Mouse (Mus musculus): Measurements from ENCODE around the gene Ccdc78. TPM values are rescaled to one million over a fixed set of nuclear protein-coding genes. Genes with fewer than 3 reads are reported as not detected.
A peak's percentile ranks its signal among the peaks of the same experiment; 100 is the strongest.

The Ccdc78 gene
- polyA plus RNA-seq, 1 experiment from 2014 or later = 0.29 TPM

DNA sequence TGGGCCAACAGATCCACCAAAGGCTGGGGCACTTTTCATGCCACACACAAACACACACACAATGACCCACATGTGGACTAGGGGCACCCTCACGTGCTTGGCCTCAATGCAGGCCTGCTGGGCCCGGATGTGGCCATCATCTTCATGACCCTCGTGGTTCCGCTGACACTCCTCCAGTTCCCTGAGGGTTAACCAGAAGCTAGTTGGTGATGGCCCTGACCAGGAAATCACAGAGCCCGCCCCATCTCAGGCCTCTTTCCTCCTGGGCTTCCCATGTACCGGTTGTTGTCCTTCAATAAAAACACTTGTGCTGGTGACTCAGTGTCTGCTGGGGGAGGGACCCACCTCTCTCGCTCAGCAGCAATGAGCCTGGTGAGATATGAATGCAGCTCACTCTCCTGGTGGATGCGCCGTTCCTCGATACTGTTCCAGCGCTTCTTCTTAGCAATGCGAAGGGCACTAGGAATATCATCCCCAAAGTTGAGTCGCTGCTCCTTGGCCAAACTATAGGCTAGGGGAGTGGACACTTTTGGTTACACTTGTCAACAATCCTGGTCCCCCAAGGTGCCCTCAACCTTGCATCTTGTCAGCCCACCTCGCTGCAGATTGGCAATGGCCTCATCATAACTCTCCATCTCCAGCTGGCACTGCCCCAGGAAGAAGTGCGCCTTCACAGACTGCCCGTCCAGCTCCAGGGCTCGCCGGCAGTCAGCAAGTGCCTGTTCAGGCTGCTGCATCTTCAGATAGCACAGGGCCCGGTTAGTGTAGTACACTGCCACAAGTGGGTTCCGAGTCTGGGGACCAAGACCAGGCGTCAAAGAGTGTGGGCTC is 45.3 kb downstream of the Ccdc78 start:
- Histone ChIP-seq H3K4me2 (peak overlapping the region; percentile 95), H3K27ac (peak overlapping the region; percentile 100), H3K9ac (peak overlapping the region; percentile 73), H3K27me3 (no peaks in the 10 kb centered on the region), H3K4me3 (replicated peaks) (peak overlapping the region; percentile 64), H3K36me3 (peaks cover 51% of the 10 kb centered on the region), H3K9me3 (replicated peaks) (no peaks in the 10 kb centered on the region), H3K4me1 (peaks cover 75% of the 10 kb centered on the region)
- 55% methylated on average over 21 of the region's 21 CpGs for WGBS
- no peak for ATAC-seq (replicated peaks; ENCODE audit: low FRiP score)

DNA sequence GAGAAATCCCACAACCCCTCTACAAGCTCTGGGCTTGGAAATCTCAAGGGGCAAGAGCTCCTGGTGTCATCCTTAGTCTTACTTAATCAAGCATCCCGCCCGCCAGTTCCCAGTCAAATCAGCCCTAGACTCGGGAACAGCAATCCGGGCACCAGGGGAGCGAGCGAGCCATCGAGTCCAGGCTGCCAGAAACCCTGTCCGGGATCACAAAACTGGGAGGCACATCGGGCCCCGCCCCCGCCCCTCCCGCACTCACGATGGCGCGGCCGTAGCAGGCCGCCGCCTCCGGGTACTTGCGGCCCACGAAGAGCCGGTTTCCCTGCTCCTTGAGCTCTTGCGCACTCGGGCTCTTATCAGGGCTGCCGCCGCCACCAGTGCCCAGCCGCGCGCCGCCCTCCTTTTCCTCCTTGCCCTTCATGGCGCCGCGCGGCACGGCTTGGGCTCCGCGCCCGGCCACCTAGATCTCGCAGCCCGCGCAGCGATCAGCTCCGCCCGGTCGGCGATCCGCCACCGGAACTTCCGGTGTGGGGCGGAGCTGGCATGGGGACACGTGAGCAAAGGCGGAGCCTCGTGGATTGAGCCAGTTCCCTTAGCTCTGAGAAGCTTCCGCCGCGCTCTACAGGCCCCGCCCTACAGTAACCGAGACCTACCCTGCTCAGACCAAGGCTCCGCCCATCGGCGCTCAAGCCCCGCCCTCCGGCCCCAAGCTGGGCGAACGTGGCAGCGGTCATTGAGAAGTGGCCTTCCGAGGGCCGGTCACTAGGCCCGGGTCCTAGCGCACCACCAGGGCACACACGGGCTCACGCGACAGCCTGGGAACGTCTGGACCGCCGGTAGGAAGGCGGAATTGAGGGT is 46.3 kb downstream of the Ccdc78 start:
- peak overlapping the region; percentile 100 for H3K27ac ChIP-seq
- peaks cover 42% of the 10 kb centered on the region for H3K36me3 ChIP-seq
- ATAC-seq (replicated peaks; ENCODE audit: low FRiP score) = peak; percentile 89
- no peaks in the 10 kb centered on the region for H3K9me3 ChIP-seq (replicated peaks)
- peaks cover 82% of the 10 kb centered on the region for H3K4me1 ChIP-seq
- under 1% methylated on average over 76 of the region's 77 CpGs for WGBS
- H3K4me3 ChIP-seq (replicated peaks) = peak overlapping the region; percentile 64
- peak overlapping the region; percentile 73 for H3K9ac ChIP-seq
- peak overlapping the region; percentile 95 for H3K4me2 ChIP-seq
- no peaks in the 10 kb centered on the region for H3K27me3 ChIP-seq

GRCm38 (mm10) chr17:25833291-25833663 is 46.9 kb downstream of the Ccdc78 start, which contains the start of gene Stub1:
Gene Stub1, minus strand, starts transcription at chr17:25833404.
- Histone ChIP-seq H3K9ac (peak within 1 kb of the TSS; percentile 73), H3K27me3 (no peaks in the 10 kb centered on the region), H3K36me3 (peaks cover 43% of the 10 kb centered on the region), H3K4me2 (peak within 1 kb of the TSS; percentile 95), H3K4me1 (peaks cover 82% of the 10 kb centered on the region), H3K27ac (peak within 1 kb of the TSS; percentile 100), H3K9me3 (replicated peaks) (no peaks in the 10 kb centered on the region), H3K4me3 (replicated peaks) (peak within 1 kb of the TSS; percentile 64)
- peak; percentile 69 for ATAC-seq (replicated peaks; ENCODE audit: low FRiP score)
- WGBS = under 1% methylated on average over 24 of the region's 24 CpGs

DNA sequence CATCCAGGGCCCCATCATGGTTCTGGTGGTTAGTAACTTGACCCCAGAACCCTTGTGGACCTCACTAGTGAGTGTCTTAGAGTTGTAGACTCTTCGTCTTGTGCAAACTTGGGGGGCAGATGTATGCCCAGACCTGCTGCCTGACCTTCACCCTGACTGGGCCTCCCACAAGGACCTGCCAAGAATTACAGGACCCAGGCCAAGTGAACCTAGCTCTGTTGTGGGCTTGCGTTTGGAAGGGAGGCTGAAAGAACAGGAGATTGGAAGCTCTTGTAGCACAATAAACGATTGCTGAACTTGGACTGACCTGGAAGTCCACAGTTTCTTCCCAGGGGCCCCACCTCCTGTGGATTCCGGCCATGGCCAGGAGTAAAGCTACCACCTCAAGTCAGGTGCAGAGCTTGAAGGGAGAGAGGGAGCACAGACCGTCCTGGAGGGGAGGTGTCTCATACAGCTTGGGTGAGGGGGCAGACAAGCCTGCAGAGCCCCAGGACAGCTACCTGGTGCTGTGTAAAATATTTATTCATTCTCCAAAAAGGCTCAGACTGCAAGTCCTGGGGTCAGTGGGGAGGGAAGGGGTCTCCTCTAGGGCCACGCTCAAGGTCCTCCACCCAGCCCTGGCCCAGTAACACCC is 47.7 kb downstream of the Ccdc78 start:
- ATAC-seq (replicated peaks; ENCODE audit: low FRiP score) = no peak
- peak overlapping the region; percentile 64 for H3K4me3 ChIP-seq (replicated peaks)

GRCm38 (mm10) chr17:25834595-25835222 is 48.3 kb downstream of the Ccdc78 start:
- WGBS = 83% methylated on average over 12 of the region's 12 CpGs
- Histone ChIP-seq H3K4me2 (peak overlapping the region; percentile 95), H3K9ac (peak overlapping the region; percentile 73), H3K27ac (peak overlapping the region; percentile 100), H3K27me3 (no peaks in the 10 kb centered on the region), H3K4me3 (replicated peaks) (peak overlapping the region; percentile 64), H3K9me3 (replicated peaks) (no peaks in the 10 kb centered on the region), H3K4me1 (peaks cover 77% of the 10 kb centered on the region), H3K36me3 (peaks cover 56% of the 10 kb centered on the region)
- ATAC-seq (replicated peaks; ENCODE audit: low FRiP score) = no peak

More for the DNA sequence above, 47.7 kb downstream of the Ccdc78 start:
- no peaks in the 10 kb centered on the region for H3K27me3 ChIP-seq
- H3K4me1 ChIP-seq = peaks cover 82% of the 10 kb centered on the region
- peaks cover 49% of the 10 kb centered on the region for H3K36me3 ChIP-seq
- peak overlapping the region; percentile 100 for H3K27ac ChIP-seq
- peak overlapping the region; percentile 73 for H3K9ac ChIP-seq
- H3K9me3 ChIP-seq (replicated peaks) = no peaks in the 10 kb centered on the region
- H3K4me2 ChIP-seq = peak overlapping the region; percentile 95
- 11% methylated on average over 6 of the region's 6 CpGs for WGBS

DNA sequence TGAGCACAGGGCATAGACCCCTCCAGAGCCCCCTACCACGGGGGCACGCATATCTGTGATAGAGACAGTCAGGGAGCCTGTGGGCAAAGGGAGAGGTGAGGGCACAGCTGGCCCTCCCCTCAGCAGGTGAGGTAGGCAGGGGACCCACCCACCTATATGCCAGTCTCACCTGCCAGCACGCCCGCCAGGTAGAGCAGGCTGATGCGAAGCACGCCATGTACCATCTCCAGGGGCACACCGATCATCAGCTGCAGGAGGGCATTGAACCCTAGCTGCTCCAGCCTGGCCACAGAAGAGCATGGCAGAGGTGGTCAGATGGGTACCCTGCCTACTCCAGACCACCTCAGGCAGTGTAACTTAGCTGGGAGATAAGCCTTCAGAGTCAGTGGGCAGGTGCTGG is 48.9 kb downstream of the Ccdc78 start:
- Histone ChIP-seq H3K27me3 (no peaks in the 10 kb centered on the region), H3K4me2 (peak overlapping the region; percentile 95), H3K4me1 (peaks cover 74% of the 10 kb centered on the region), H3K4me3 (replicated peaks) (0 out of 2 replicates have a peak overlapping the region, but pooled peaks have one; percentile 64), H3K27ac (no peak overlapping the region), H3K36me3 (peaks cover 56% of the 10 kb centered on the region), H3K9ac (no peak overlapping the region), H3K9me3 (replicated peaks) (no peaks in the 10 kb centered on the region)
- ATAC-seq (replicated peaks; ENCODE audit: low FRiP score) = no peak
- WGBS = 90% methylated on average over 7 of the region's 7 CpGs

DNA sequence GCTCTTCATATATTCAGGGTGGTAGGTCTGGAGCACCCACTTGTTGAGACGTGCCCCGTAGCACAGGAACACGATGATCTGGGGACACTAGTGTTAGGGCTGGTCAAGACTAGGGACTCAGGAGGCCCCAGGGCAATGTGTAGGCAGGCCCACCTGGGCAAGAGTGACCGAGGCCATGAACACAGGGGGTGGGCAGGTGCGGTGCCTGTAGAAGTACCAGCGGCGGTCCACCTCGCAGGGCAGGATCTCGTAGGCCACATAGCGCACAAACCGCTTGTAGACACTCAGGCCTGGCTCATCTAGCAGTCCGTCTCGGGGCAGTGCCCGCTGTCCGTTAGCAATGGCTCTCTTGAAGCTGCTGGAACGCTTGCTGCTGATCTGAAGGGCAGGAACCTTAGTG is 49.4 kb downstream of the Ccdc78 start:
- Histone ChIP-seq H3K9ac (peak overlapping the region; percentile 42; the same call in 1 of the 2 replicates), H3K4me1 (peaks cover 70% of the 10 kb centered on the region), H3K27me3 (no peaks in the 10 kb centered on the region), H3K27ac (peak overlapping the region; percentile 85), H3K9me3 (replicated peaks) (no peaks in the 10 kb centered on the region), H3K36me3 (peaks cover 56% of the 10 kb centered on the region), H3K4me3 (replicated peaks) (peak overlapping the region; percentile 42; the same call in 1 of the 2 replicates), H3K4me2 (peak overlapping the region; percentile 95)
- ATAC-seq (replicated peaks; ENCODE audit: low FRiP score) = no peak
- 91% methylated on average over 16 of the region's 16 CpGs for WGBS

- Histone ChIP-seq H3K4me1 (peaks cover 63% of the 10 kb centered on the region), H3K4me2 (peak overlapping the region; percentile 95), H3K36me3 (peaks cover 56% of the 10 kb centered on the region), H3K9me3 (replicated peaks) (no peaks in the 10 kb centered on the region), H3K27me3 (no peaks in the 10 kb centered on the region), H3K4me3 (replicated peaks) (peak overlapping the region; percentile 42), H3K27ac (peak overlapping the region; percentile 85), H3K9ac (peak overlapping the region; percentile 42)
- WGBS = 18% methylated on average over 23 of the region's 23 CpGs
- no peak; the same call in 1 of the 2 replicates for ATAC-seq (replicated peaks; ENCODE audit: low FRiP score)
Observed at GRCm38 (mm10) chr17:25836397-25837075, 50.2 kb downstream of the Ccdc78 start.

GRCm38 (mm10) chr17:25837076-25837410 is 50.7 kb downstream of the Ccdc78 start, which contains the start of gene Rhbdl1:
Gene Rhbdl1, minus strand, starts transcription at chr17:25837295.
- WGBS = 2% methylated on average over 29 of the region's 29 CpGs
- ATAC-seq (replicated peaks; ENCODE audit: low FRiP score) = 0 out of 2 replicates have a peak, but pooled peaks have one; percentile 34
- Histone ChIP-seq H3K9ac (peak within 1 kb of the TSS; percentile 42), H3K4me2 (peak within 1 kb of the TSS; percentile 95), H3K9me3 (replicated peaks) (no peaks in the 10 kb centered on the region), H3K27me3 (no peaks in the 10 kb centered on the region), H3K4me1 (peaks cover 58% of the 10 kb centered on the region), H3K27ac (peak within 1 kb of the TSS; percentile 85), H3K36me3 (peaks cover 57% of the 10 kb centered on the region), H3K4me3 (replicated peaks) (peak within 1 kb of the TSS; percentile 42)

GRCm38 (mm10) chr17:25837533-25837932 is 51.2 kb downstream of the Ccdc78 start:
- Histone ChIP-seq H3K36me3 (peaks cover 62% of the 10 kb centered on the region), H3K4me1 (peaks cover 57% of the 10 kb centered on the region), H3K27me3 (no peaks in the 10 kb centered on the region), H3K9ac (no peak overlapping the region), H3K9me3 (replicated peaks) (no peaks in the 10 kb centered on the region), H3K4me2 (peak overlapping the region; percentile 95), H3K27ac (peak overlapping the region; percentile 85), H3K4me3 (replicated peaks) (peak overlapping the region; percentile 42)
- ATAC-seq (replicated peaks; ENCODE audit: low FRiP score) = no peak
- WGBS = 52% methylated on average over 3 of the region's 3 CpGs

DNA sequence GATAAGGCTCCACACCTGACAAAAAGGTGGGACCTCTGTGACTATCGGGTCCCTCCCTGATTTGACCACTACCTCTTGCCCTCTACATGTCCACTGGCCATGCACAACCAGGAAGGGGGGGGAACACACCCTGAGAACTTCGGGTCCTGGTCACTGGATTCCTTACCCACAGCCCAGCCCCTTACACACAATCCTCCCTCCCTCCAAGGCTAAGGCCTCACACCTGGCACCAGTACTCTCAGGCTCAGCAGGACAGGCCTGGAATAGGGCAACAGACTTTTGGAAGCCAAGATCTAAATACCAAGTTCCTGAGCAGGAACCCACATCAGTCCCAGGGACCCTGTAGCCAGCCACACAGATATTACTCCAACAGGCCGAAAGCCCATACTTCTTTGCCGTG is 52.5 kb downstream of the Ccdc78 start:
- H3K4me3 ChIP-seq (replicated peaks) = no peak overlapping the region
- 82% methylated on average over 4 of the region's 4 CpGs for WGBS
- no peak overlapping the region for H3K27ac ChIP-seq
- H3K27me3 ChIP-seq = no peaks in the 10 kb centered on the region
- peaks cover 67% of the 10 kb centered on the region for H3K36me3 ChIP-seq
- ATAC-seq (replicated peaks; ENCODE audit: low FRiP score) = no peak
- no peak overlapping the region for H3K4me2 ChIP-seq
- H3K4me1 ChIP-seq = peaks cover 62% of the 10 kb centered on the region
- H3K9ac ChIP-seq = no peak overlapping the region
- H3K9me3 ChIP-seq (replicated peaks) = no peaks in the 10 kb centered on the region

Measured in kidney, embryonic 15.5 days (tissue).